Mouse (Mus musculus): ENCODE data around the gene Prom1. TPM values are rescaled to one million over a fixed set of nuclear protein-coding genes. Genes with fewer than 3 reads are reported as not detected.

Gene Prom1
- polyA plus RNA-seq, 1 experiment from 2014 or later = 101 TPM

- H3K4me2 ChIP-seq (ENCODE audit: low read length) = no peak overlapping the region
- WGBS = 84% methylated on average over 5 of the region's 5 CpGs
- no peaks in the 10 kb centered on the region for H3K9me3 ChIP-seq (replicated peaks; ENCODE audit: low read length)
- ATAC-seq (replicated peaks; ENCODE audit: low FRiP score, low read depth) (no peak), DNase-seq (ENCODE audit: low spot score) (peak; percentile 18)
- H3K4me1 ChIP-seq (replicated peaks; ENCODE audit: insufficient read depth, low read length) = no peaks in the 10 kb centered on the region
- no peak overlapping the region for H3K27ac ChIP-seq
- no peak overlapping the region for H3K4me3 ChIP-seq (replicated peaks; ENCODE audit: low read depth, low read length)
- no peaks in the 10 kb centered on the region for H3K36me3 ChIP-seq (ENCODE audit: insufficient read depth, low read length)
- no peak overlapping the region for H3K9ac ChIP-seq (ENCODE audit: low read depth, low read length)
- no peaks in the 10 kb centered on the region for H3K27me3 ChIP-seq (ENCODE audit: insufficient read depth, low read length)
- peak; percentile 60 for TF ChIP-seq CTCF (IDR thresholded peaks at IDR 0.05; ENCODE audit: low read depth)
Measured at GRCm38 (mm10) chr5:43989017-43989416, 112.8 kb downstream of the Prom1 start.

GRCm38 (mm10) chr5:43986212-43986611 is 115.6 kb downstream of the Prom1 start:
- H3K27me3 ChIP-seq (ENCODE audit: insufficient read depth, low read length) = no peaks in the 10 kb centered on the region
- H3K4me1 ChIP-seq (replicated peaks; ENCODE audit: insufficient read depth, low read length) = 0 out of 2 replicates have a peak, but pooled peaks cover 3% of the 10 kb centered on the region
- no peak overlapping the region for H3K4me2 ChIP-seq (ENCODE audit: low read length)
- no peak for TF ChIP-seq CTCF (IDR thresholded peaks at IDR 0.05; ENCODE audit: low read depth)
- ATAC-seq (replicated peaks; ENCODE audit: low FRiP score, low read depth) (no peak), DNase-seq (ENCODE audit: low spot score) (no peak)
- no peak overlapping the region for H3K27ac ChIP-seq
- no peaks in the 10 kb centered on the region for H3K36me3 ChIP-seq (ENCODE audit: insufficient read depth, low read length)
- no peak overlapping the region for H3K9ac ChIP-seq (ENCODE audit: low read depth, low read length)
- H3K9me3 ChIP-seq (replicated peaks; ENCODE audit: low read length) = no peaks in the 10 kb centered on the region
- no peak overlapping the region for H3K4me3 ChIP-seq (replicated peaks; ENCODE audit: low read depth, low read length)

- ATAC-seq (replicated peaks; ENCODE audit: low FRiP score, low read depth) (no peak; the same call in 1 of the 2 replicates), DNase-seq (ENCODE audit: low spot score) (peak; percentile 15)
- Histone ChIP-seq H3K36me3 (ENCODE audit: insufficient read depth, low read length) (no peaks in the 10 kb centered on the region), H3K27me3 (ENCODE audit: insufficient read depth, low read length) (no peaks in the 10 kb centered on the region), H3K4me3 (replicated peaks; ENCODE audit: low read depth, low read length) (no peak overlapping the region), H3K9ac (ENCODE audit: low read depth, low read length) (no peak overlapping the region), H3K27ac (no peak overlapping the region), H3K9me3 (replicated peaks; ENCODE audit: low read length) (no peaks in the 10 kb centered on the region), H3K4me2 (ENCODE audit: low read length) (no peak overlapping the region), H3K4me1 (replicated peaks; ENCODE audit: insufficient read depth, low read length) (0 out of 2 replicates have a peak, but pooled peaks cover 3% of the 10 kb centered on the region)
- TF ChIP-seq CTCF (IDR thresholded peaks at IDR 0.05; ENCODE audit: low read depth) = no peak
- 62% methylated on average over 1 of the region's 1 CpGs for WGBS
Measured at GRCm38 (mm10) chr5:43982896-43983295, 118.9 kb downstream of the Prom1 start.

- H3K4me2 ChIP-seq (ENCODE audit: low read length) = no peak within 1 kb of the TSS
- H3K27me3 ChIP-seq (ENCODE audit: insufficient read depth, low read length) = no peaks in the 10 kb centered on the region
- H3K4me3 ChIP-seq (replicated peaks; ENCODE audit: low read depth, low read length) = no peak within 1 kb of the TSS
- H3K4me1 ChIP-seq (replicated peaks; ENCODE audit: insufficient read depth, low read length) = 0 out of 2 replicates have a peak, but pooled peaks cover 7% of the 10 kb centered on the region
- no peaks in the 10 kb centered on the region for H3K36me3 ChIP-seq (ENCODE audit: insufficient read depth, low read length)
- H3K9ac ChIP-seq (ENCODE audit: low read depth, low read length) = no peak within 1 kb of the TSS
- DNase-seq (ENCODE audit: low spot score) (peak; percentile 6), ATAC-seq (replicated peaks; ENCODE audit: low FRiP score, low read depth) (no peak)
- WGBS = 49% methylated on average over 4 of the region's 4 CpGs
- H3K27ac ChIP-seq = no peak within 1 kb of the TSS
- H3K9me3 ChIP-seq (replicated peaks; ENCODE audit: low read length) = no peaks in the 10 kb centered on the region
- TF ChIP-seq CTCF (IDR thresholded peaks at IDR 0.05; ENCODE audit: low read depth) = no peak
Measured at GRCm38 (mm10) chr5:43981620-43982019, 120.2 kb downstream of the Prom1 start, which contains the start of gene Fgfbp1. TSS of gene Fgfbp1 (minus strand) at chr5:43981779.

- no peak for TF ChIP-seq CTCF (IDR thresholded peaks at IDR 0.05; ENCODE audit: low read depth)
- no peak overlapping the region for H3K9ac ChIP-seq (ENCODE audit: low read depth, low read length)
- no peak overlapping the region for H3K4me2 ChIP-seq (ENCODE audit: low read length)
- ATAC-seq (replicated peaks; ENCODE audit: low FRiP score, low read depth) (no peak), DNase-seq (ENCODE audit: low spot score) (no peak)
- no peaks in the 10 kb centered on the region for H3K27me3 ChIP-seq (ENCODE audit: insufficient read depth, low read length)
- no peak overlapping the region for H3K4me3 ChIP-seq (replicated peaks; ENCODE audit: low read depth, low read length)
- 0 out of 2 replicates have a peak, but pooled peaks cover 7% of the 10 kb centered on the region for H3K4me1 ChIP-seq (replicated peaks; ENCODE audit: insufficient read depth, low read length)
- H3K36me3 ChIP-seq (ENCODE audit: insufficient read depth, low read length) = no peaks in the 10 kb centered on the region
- no peaks in the 10 kb centered on the region for H3K9me3 ChIP-seq (replicated peaks; ENCODE audit: low read length)
- 72% methylated on average over 2 of the region's 2 CpGs for WGBS
- H3K27ac ChIP-seq = no peak overlapping the region
Measured at GRCm38 (mm10) chr5:43980397-43980796, 121.4 kb downstream of the Prom1 start.

- Histone ChIP-seq H3K9ac (ENCODE audit: low read depth, low read length) (no peak overlapping the region), H3K4me2 (ENCODE audit: low read length) (no peak overlapping the region), H3K4me3 (replicated peaks; ENCODE audit: low read depth, low read length) (no peak overlapping the region), H3K4me1 (replicated peaks; ENCODE audit: insufficient read depth, low read length) (0 out of 2 replicates have a peak, but pooled peaks cover 7% of the 10 kb centered on the region), H3K27me3 (ENCODE audit: insufficient read depth, low read length) (no peaks in the 10 kb centered on the region), H3K27ac (0 out of 2 replicates have a peak overlapping the region, but pooled peaks have one; percentile 25), H3K36me3 (ENCODE audit: insufficient read depth, low read length) (no peaks in the 10 kb centered on the region), H3K9me3 (replicated peaks; ENCODE audit: low read length) (no peaks in the 10 kb centered on the region)
- 11% methylated on average over 1 of the region's 1 CpGs for WGBS
- TF ChIP-seq CTCF (IDR thresholded peaks at IDR 0.05; ENCODE audit: low read depth) = no peak
- DNase-seq (ENCODE audit: low spot score) (peak; percentile 74), ATAC-seq (replicated peaks; ENCODE audit: low FRiP score, low read depth) (peak; percentile 87)
Measured at GRCm38 (mm10) chr5:43976821-43977561, 124.8 kb downstream of the Prom1 start.
